Mouse (Mus musculus): ENCODE data around the gene Syn3.

DNA sequence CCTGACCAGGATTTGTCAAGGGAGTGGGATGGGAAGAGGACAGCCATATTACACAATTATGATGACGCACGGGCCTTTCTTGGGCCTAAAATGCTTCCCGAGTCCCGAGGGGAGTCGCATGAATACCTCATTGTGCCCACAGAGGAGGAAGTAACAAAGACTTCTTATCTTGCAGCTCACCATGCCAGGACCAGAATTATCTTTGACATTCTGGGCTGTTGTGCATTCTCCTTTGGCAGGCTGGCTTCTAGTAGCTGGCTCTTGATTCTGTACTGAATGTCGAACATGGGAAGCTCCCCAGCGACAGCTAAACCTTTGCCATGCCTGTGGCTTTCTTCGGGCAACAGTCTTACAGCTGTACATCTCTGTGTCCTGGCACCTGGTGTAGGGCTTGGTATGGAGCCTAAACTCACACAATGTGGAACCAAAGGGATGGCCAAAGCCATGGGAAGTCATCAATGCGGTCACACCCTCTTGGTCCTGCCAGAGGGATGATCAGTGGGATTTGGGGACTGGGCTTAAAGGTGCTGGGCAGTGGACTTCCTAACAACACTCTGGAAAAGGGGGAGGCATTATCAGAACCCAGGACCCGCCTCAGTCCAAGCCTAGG lies 250.5 kb downstream of the Syn3 start:
- TF ChIP-seq POLR2A (IDR thresholded peaks at IDR 0.05; ENCODE audit: low read depth, low read length) (no peak), CTCF (conservative IDR thresholded peaks at IDR 0.05; ENCODE audit: insufficient read depth, insufficient read length, low read depth, low read length) (no peak)
